Mouse (Mus musculus) myocyte (in vitro differentiated cells): Measurements from ENCODE around the gene Saysd1. TPM values are rescaled to one million over a fixed set of nuclear protein-coding genes. Genes with fewer than 3 reads are reported as not detected.
"Not testable (repeated sequence)": the region's sequence is repeated elsewhere in the genome, so short reads cannot be mapped to it uniquely, and the experiment has no call there.

Source experiments
- H3K27me3 ChIP-seq: one replicate; pipeline ENCODE4 v1.6.1; 2011; ENCODE audit not compliant: control insufficient read depth, insufficient read depth, insufficient read length
- H3K36me3 ChIP-seq: one replicate; pipeline ENCODE4 v1.6.1; 2011; ENCODE audit not compliant: control insufficient read depth, insufficient read depth
- H3K4me2 ChIP-seq: one replicate; pipeline ENCODE4 v1.6.1; 2011; ENCODE audit warnings: low read depth, control low read depth
- H3K4me3 ChIP-seq: one replicate; pipeline ENCODE4 v1.5.1; 2011; ENCODE audit warnings: mild to moderate bottlenecking, control low read depth, moderate library complexity
- H3K79me2 ChIP-seq: one replicate; pipeline ENCODE4 v1.6.1; 2011; ENCODE audit not compliant: control insufficient read depth, insufficient read depth
- H3ac ChIP-seq: one replicate; pipeline ENCODE4 v1.6.1; 2011; ENCODE audit not compliant: control insufficient read depth, insufficient read length
- CEBPB ChIP-seq: IDR thresholded peaks from 2 replicates; pipeline ENCODE4 v1.6.1; 2011; ENCODE audit warnings: mild to moderate bottlenecking, moderate library complexity; ENCODE audit not compliant: poor library complexity, insufficient read depth, severe bottlenecking
- E2F4 ChIP-seq: IDR thresholded peaks from one replicate; pipeline ENCODE4 v1.6.1; 2011; ENCODE audit warnings: mild to moderate bottlenecking, control low read depth, moderate library complexity; ENCODE audit not compliant: insufficient read depth
- MAX ChIP-seq: IDR thresholded peaks from one replicate; pipeline ENCODE4 v1.6.1; 2011; ENCODE audit warnings: low read depth, mild to moderate bottlenecking, control low read depth
- MYOD1 ChIP-seq, 3 experiments: IDR thresholded peaks; one replicate each; pipeline ENCODE4 v1.6.1; 2011; ENCODE audit warnings: control low read depth in 2 of 3, low read depth in 2 of 3, mild to moderate bottlenecking in 2 of 3, moderate library complexity in 1 of 3; ENCODE audit not compliant: insufficient read length in 2 of 3, control insufficient read depth in 1 of 3
- MYOG ChIP-seq, 3 experiments: IDR thresholded peaks; one replicate each; pipeline ENCODE4 v1.6.1; 2011; ENCODE audit warnings: control low read depth in 2 of 3, low read depth in 2 of 3, mild to moderate bottlenecking in 2 of 3; ENCODE audit not compliant: insufficient read length in 2 of 3, control insufficient read depth in 1 of 3, insufficient read depth in 1 of 3
- POLR2A ChIP-seq: IDR thresholded peaks from one replicate; pipeline ENCODE4 v1.6.1; 2011; ENCODE audit warnings: low read depth, mild to moderate bottlenecking, control low read depth, moderate library complexity; ENCODE audit not compliant: insufficient read length
- POLR2AphosphoS2 ChIP-seq: IDR thresholded peaks from one replicate; pipeline ENCODE4 v1.6.1; 2011; ENCODE audit warnings: low read depth, control low read depth; ENCODE audit not compliant: insufficient read length
- REST ChIP-seq: IDR thresholded peaks from one replicate; pipeline ENCODE4 v1.6.1; 2011; ENCODE audit warnings: mild to moderate bottlenecking, control low read depth, moderate library complexity; ENCODE audit not compliant: insufficient read depth, insufficient read length
- SRF ChIP-seq: IDR thresholded peaks from one replicate; pipeline ENCODE4 v1.6.1; 2011; ENCODE audit warnings: low read depth; ENCODE audit not compliant: control insufficient read depth, insufficient read length
- TCF12 ChIP-seq: IDR thresholded peaks from one replicate; pipeline ENCODE4 v1.6.1; 2011; ENCODE audit warnings: mild to moderate bottlenecking, control low read depth; ENCODE audit not compliant: poor library complexity, insufficient read depth, severe bottlenecking
- TCF3 ChIP-seq: IDR thresholded peaks from one replicate; pipeline ENCODE4 v1.6.1; 2011; ENCODE audit warnings: low read depth, control low read depth; ENCODE audit not compliant: insufficient read length
- USF1 ChIP-seq: IDR thresholded peaks from one replicate; pipeline ENCODE4 v1.6.1; 2011; ENCODE audit warnings: low read depth, mild to moderate bottlenecking, control low read depth, moderate library complexity
- polyA plus RNA-seq: library from polyadenylated mRNA; unstranded; fragments of >200 nt; fragmentation: generic; extraction: Trizol; gene quantifications from one replicate; pipeline ENCODE4 v1.2.1, GENCODE M21; 2012; ENCODE audit warnings: missing spikeins

The Saysd1 gene
- polyA plus RNA-seq, 1 experiment = 10.5 TPM

- TF ChIP-seq POLR2AphosphoS2 (no peak), MYOG (IDR thresholded peaks at IDR 0.05; ENCODE audit: control insufficient read depth in 1 of 3, insufficient read depth in 1 of 3, insufficient read length in 2 of 3, low read depth in 2 of 3) (no peak), TCF3 (no peak), MAX (no peak), TCF12 (no peak), REST (no peak), USF1 (no peak), MYOD1 (IDR thresholded peaks at IDR 0.05; ENCODE audit: control insufficient read depth in 1 of 3, insufficient read length in 2 of 3, low read depth in 2 of 3) (no peak), E2F4 (no peak), CEBPB (no peak), POLR2A (no peak), SRF (no peak)
- Histone ChIP-seq H3ac (no peak overlapping the region), H3K79me2 (no peaks in the 10 kb centered on the region), H3K4me3 (no peak overlapping the region), H3K4me2 (no peak overlapping the region), H3K27me3 (peaks cover 3% of the 10 kb centered on the region), H3K36me3 (no peaks in the 10 kb centered on the region)
Observed at GRCm38 (mm10) chr14:20039795-20040194, 98.5 kb downstream of the Saysd1 start.

DNA sequence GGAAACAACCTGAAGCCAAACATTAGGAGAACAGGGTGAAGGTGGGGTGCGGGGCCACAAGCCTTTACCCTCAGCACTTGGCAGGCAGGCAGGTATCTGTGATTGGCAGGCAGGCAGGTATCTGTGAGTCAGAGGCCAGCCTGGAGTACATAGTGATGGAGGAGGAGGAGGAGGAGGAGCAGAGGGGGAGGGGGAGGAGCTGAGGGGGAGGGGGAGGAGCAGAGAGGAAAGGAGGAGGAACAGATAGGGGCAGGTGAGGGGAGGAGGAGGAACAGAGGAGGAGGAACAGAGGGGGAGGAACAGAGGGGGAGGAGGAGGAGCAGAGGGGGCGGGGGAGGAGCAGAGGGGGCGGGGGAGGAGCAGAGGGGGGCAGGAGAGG is 105.6 kb downstream of the Saysd1 start:
- Histone ChIP-seq H3K27me3 (peaks cover 3% of the 10 kb centered on the region), H3K4me2 (no peak overlapping the region), H3K79me2 (no peaks in the 10 kb centered on the region), H3ac (no peak overlapping the region), H3K36me3 (no peaks in the 10 kb centered on the region), H3K4me3 (no peak overlapping the region)
- TF ChIP-seq SRF = no peak
- no peak for TF ChIP-seq MYOD1 (IDR thresholded peaks at IDR 0.05; ENCODE audit: control insufficient read depth in 1 of 3, insufficient read length in 2 of 3, low read depth in 2 of 3)
- no peak for TF ChIP-seq POLR2A
- no peak for TF ChIP-seq TCF12
- no peak for TF ChIP-seq E2F4
- no peak for TF ChIP-seq MYOG (IDR thresholded peaks at IDR 0.05; ENCODE audit: control insufficient read depth in 1 of 3, insufficient read depth in 1 of 3, insufficient read length in 2 of 3, low read depth in 2 of 3)
- TF ChIP-seq MAX = no peak
- TF ChIP-seq POLR2AphosphoS2 = no peak
- no peak for TF ChIP-seq TCF3
- no peak for TF ChIP-seq CEBPB
- no peak for TF ChIP-seq USF1
- no peak for TF ChIP-seq REST

- Histone ChIP-seq H3K4me2 (no peak overlapping the region), H3K4me3 (no peak overlapping the region), H3K27me3 (peaks cover 3% of the 10 kb centered on the region), H3K79me2 (no peaks in the 10 kb centered on the region), H3ac (no peak overlapping the region), H3K36me3 (no peaks in the 10 kb centered on the region)
- no peak for TF ChIP-seq TCF12
- TF ChIP-seq POLR2A = no peak
- no peak for TF ChIP-seq CEBPB
- no peak for TF ChIP-seq MAX
- no peak for TF ChIP-seq POLR2AphosphoS2
- no peak for TF ChIP-seq TCF3
- no peak for TF ChIP-seq REST
- TF ChIP-seq SRF = no peak
Observed at GRCm38 (mm10) chr14:20032016-20032737, 106.2 kb downstream of the Saysd1 start.

DNA sequence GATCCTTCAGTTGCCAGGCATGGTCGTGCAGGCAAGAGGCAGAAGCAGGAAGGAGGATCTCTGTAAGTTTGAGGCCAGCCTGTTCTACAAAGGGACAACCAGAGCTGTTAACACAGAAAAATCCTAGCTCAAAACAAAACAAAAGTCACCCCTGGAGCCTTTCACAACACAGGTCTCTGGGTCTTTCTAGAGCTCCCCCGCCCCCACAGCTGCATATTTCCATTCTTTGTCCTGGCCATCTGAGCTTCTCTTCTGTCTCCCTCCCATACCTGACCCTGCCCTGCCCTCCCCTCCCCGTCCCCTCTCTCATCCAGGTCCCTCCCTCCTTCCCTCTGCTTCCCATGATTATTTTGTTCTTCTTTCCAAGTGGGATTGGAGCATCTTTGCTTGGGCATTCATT is 108.7 kb downstream of the Saysd1 start:
- H3ac ChIP-seq = no peak overlapping the region
- no peaks in the 10 kb centered on the region for H3K79me2 ChIP-seq
- no peak for TF ChIP-seq MAX
- no peak for TF ChIP-seq MYOG (IDR thresholded peaks at IDR 0.05; ENCODE audit: control insufficient read depth in 1 of 3, insufficient read depth in 1 of 3, insufficient read length in 2 of 3, low read depth in 2 of 3)
- no peak for TF ChIP-seq E2F4
- no peak for TF ChIP-seq USF1
- no peak for TF ChIP-seq SRF
- no peak for TF ChIP-seq MYOD1 (IDR thresholded peaks at IDR 0.05; ENCODE audit: control insufficient read depth in 1 of 3, insufficient read length in 2 of 3, low read depth in 2 of 3)
- TF ChIP-seq POLR2AphosphoS2 = no peak
- H3K4me3 ChIP-seq = no peak overlapping the region
- no peaks in the 10 kb centered on the region for H3K27me3 ChIP-seq
- no peak overlapping the region for H3K4me2 ChIP-seq
- H3K36me3 ChIP-seq = no peaks in the 10 kb centered on the region

DNA sequence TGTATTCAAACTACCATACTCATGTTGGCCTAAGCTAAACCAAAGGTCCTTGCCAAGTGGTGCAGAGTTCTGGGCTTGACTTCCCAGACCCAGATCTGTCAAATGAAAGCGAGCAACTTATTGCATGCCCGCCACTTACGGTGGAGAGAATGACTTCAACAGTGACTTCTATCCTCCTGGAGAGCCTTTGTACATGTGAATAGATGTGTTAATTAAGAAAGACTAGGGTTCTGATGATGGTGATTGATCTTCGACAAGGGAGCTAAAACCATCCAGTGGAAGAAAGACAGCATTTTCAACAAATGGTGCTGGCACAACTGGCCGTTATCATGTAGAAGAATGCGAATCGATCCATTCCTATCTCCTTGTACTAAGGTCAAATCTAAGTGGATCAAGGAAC is 110.9 kb downstream of the Saysd1 start:
- H3ac ChIP-seq, H3K36me3 ChIP-seq, H3K4me2 ChIP-seq, H3K4me3 ChIP-seq, H3K27me3 ChIP-seq, H3K79me2 ChIP-seq: not testable (repeated sequence)

Other genes with a start within 250 kb of the Saysd1 start
- 5.0 TPM for gene Gng2, start 160.9 kb downstream of the Saysd1 start, polyA plus RNA-seq
- 7.2 TPM for gene Kcnk5, start 43.3 kb upstream of the Saysd1 start, polyA plus RNA-seq
- not detected for gene Kcnk16, start 130.7 kb upstream of the Saysd1 start, polyA plus RNA-seq
- 11.1 TPM for gene Nudt13, start 156.2 kb upstream of the Saysd1 start, polyA plus RNA-seq
- 27.0 TPM for gene Ecd, start 209.6 kb upstream of the Saysd1 start, polyA plus RNA-seq
- 11.5 TPM for gene Fam149b, start 209.6 kb upstream of the Saysd1 start, polyA plus RNA-seq